Mouse (Mus musculus) olfactory bulb, adult 2 months (tissue): ENCODE measurements around the gene Slc34a3.
"Not testable (repeated sequence)": the region's sequence is repeated elsewhere in the genome, so short reads cannot be mapped to it uniquely, and the experiment has no call there.

Source experiments
- CTCF ChIP-seq: fragments of 200-500 bp; IDR thresholded peaks from 2 replicates; pipeline ENCODE4 v1.5.1; 2012; ENCODE audit warnings: low read depth, mild to moderate bottlenecking, low read length, moderate library complexity; ENCODE audit not compliant: insufficient read depth
- POLR2A ChIP-seq: fragments of 200-500 bp; IDR thresholded peaks from 2 replicates; pipeline ENCODE4 v1.6.1; 2012; ENCODE audit warnings: mild to moderate bottlenecking, low read depth, low read length, moderate library complexity; ENCODE audit not compliant: insufficient read depth

DNA sequence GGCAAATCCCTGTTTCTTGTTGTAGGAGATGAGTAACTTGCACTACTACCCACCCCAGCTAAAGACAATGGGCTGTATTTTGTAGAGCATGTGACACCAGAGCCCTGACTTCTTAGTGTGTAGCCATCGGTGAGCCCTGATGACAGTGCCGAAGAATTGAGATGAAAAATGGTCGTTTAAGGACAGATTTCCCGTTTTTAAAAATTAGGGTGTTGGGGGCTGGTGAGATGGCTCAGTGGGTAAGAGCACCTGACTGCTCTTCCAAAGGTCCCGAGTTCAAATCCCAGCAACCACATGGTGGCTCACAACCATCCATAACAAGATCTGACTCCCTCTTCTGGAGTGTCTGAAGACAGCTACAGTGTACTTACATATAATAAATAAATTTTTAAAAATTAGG lies 23.1 kb upstream of the Slc34a3 start:
- TF ChIP-seq CTCF, POLR2A: not testable (repeated sequence)
